Mouse (Mus musculus) limb, embryonic 10.5 days (tissue): ENCODE measurements at regions not wholly inside any gene's neighbourhood (a gene's known extent, or its start where the extent isn't known, plus 50 kb on each side); places are given as distances from the start of the nearest gene placed in this dataset.

ENCODE experiments used
- DNase-seq: peaks from one replicate; pipeline ENCODE4 v3.0.0-alpha.2; 2017; ENCODE audit warnings: low spot score
- H3K27ac ChIP-seq: fragments of 300-500 bp; sonication (generic); 2 replicates; pipeline ENCODE4 v1.5.1; 2016; ENCODE audit warnings: mild to moderate bottlenecking
- H3K27me3 ChIP-seq: fragments of 300-500 bp; sonication (generic); 2 replicates; pipeline ENCODE4 v1.6.1; 2016; ENCODE audit warnings: low read depth, mild to moderate bottlenecking; ENCODE audit not compliant: poor library complexity, severe bottlenecking
- H3K36me3 ChIP-seq: fragments of 300-500 bp; sonication (generic); 2 replicates; pipeline ENCODE4 v1.6.1; 2016; ENCODE audit warnings: mild to moderate bottlenecking, moderate library complexity
- H3K4me1 ChIP-seq: fragments of 300-500 bp; sonication (generic); 2 replicates; pipeline ENCODE4 v1.6.1; 2016
- H3K4me3 ChIP-seq: fragments of 300-500 bp; sonication (generic); 2 replicates; pipeline ENCODE4 v1.5.1; 2016; ENCODE audit warnings: mild to moderate bottlenecking, moderate library complexity
- H3K9me3 ChIP-seq: fragments of 300-500 bp; sonication (generic); replicated peaks from 2 replicates; pipeline ENCODE4 v1.6.1; 2016; ENCODE audit warnings: mild to moderate bottlenecking
- WGBS: fragments of 180-500 bp; shearing (Covaris S2); methylation state at CpG from one replicate; pipeline ENCODE4 v1.1.7; 2016; 5-methylcytosine and 5-hydroxymethylcytosine counted together

DNA sequence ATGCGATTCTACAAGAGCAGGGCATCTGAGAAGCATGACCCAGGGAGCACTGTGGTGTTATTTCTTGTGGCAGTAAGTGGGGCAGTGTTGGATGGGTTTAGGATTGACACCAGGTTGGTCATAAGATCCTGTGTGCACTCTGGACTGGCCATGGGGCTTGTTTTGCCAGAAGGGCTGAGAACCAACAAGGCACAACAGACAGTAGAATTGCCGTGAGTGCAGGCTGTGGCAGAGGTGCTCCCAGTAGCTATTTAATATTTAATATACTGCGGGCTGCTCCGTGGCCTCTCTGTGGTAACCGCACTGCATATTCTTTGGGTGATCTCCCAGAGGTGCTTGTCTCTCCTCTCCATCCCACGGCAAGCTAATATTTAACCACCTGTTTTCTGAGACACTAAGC, 88.5 kb downstream of the 4930426L09Rik start:
- Histone ChIP-seq H3K4me1 (no peaks in the 10 kb centered on the region), H3K4me3 (no peak overlapping the region)

DNA sequence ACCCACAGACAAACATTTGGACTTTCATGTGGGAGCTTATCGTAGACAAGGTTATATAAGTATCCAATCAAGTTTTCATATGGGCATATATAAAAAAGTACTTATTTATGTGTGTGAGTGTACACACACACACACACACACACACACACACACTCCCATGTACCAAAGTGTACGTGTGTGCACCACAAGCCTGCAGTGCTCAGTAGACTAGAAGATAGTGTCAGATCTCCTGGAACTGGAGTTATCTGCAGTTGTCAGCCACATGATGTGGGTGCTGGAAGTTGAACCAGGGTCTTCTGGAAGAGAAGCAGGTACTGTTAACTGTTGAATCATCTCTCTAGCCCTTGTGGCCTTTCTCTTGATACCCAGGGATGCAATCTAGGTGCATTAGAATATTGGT, 99.7 kb upstream of the Armc3 start:
- H3K27me3 ChIP-seq: no peaks in the 10 kb centered on the region
- H3K36me3 ChIP-seq: no peaks in the 10 kb centered on the region
- no peak for DNase-seq
- peaks cover 25% of the 10 kb centered on the region for H3K4me1 ChIP-seq
- H3K4me3 ChIP-seq: no peak overlapping the region
- H3K9me3 ChIP-seq: no peaks in the 10 kb centered on the region
- WGBS: 90% methylated on average over 2 of the region's 2 CpGs
- H3K27ac ChIP-seq: no peak overlapping the region

More for the DNA sequence above, 88.5 kb downstream of the 4930426L09Rik start:
- 94% methylated on average over 6 of the region's 6 CpGs for WGBS
- Histone ChIP-seq H3K27ac (no peak overlapping the region), H3K9me3 (no peaks in the 10 kb centered on the region), H3K36me3 (no peaks in the 10 kb centered on the region), H3K27me3 (no peaks in the 10 kb centered on the region)
- DNase-seq: no peak

DNA sequence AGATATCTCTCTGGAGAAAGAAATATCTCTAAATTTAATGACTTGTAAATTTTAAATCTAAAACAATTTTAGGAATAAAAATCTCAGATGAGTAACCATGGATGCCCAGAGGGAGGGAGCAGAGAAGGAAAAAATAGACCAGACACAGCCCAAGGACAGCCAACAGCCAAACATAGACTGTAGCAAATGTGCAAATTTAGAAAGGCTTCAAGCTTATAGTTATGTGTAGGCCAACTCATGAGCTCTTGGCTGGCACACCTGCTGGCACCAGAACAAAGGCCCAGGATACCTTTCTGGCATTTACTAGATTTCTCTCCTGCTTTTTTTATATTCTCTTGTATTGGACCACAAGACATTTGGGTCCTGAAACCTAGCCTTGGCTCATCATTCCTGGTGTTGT, 90.3 kb upstream of the Armc3 start:
- H3K4me1 ChIP-seq: no peaks in the 10 kb centered on the region
- H3K9me3 ChIP-seq: no peaks in the 10 kb centered on the region
- no peak overlapping the region for H3K4me3 ChIP-seq
- no peaks in the 10 kb centered on the region for H3K36me3 ChIP-seq
- H3K27ac ChIP-seq: no peak overlapping the region
- no peaks in the 10 kb centered on the region for H3K27me3 ChIP-seq
- no peak for DNase-seq

- Histone ChIP-seq H3K9me3 (no peaks in the 10 kb centered on the region), H3K36me3 (no peaks in the 10 kb centered on the region), H3K4me1 (no peaks in the 10 kb centered on the region), H3K4me3 (no peak overlapping the region), H3K27ac (no peak overlapping the region), H3K27me3 (no peaks in the 10 kb centered on the region)
- no peak for DNase-seq
- 95% methylated on average over 1 of the region's 1 CpGs for WGBS
Observed at GRCm38 (mm10) chr2:19119871-19120270, 79.2 kb upstream of the Armc3 start.

GRCm38 (mm10) chr2:19132864-19133263, 66.2 kb upstream of the Armc3 start:
- no peaks in the 10 kb centered on the region for H3K27me3 ChIP-seq
- H3K4me1 ChIP-seq: no peaks in the 10 kb centered on the region
- H3K36me3 ChIP-seq: no peaks in the 10 kb centered on the region
- H3K4me3 ChIP-seq: no peak overlapping the region
- 85% methylated on average over 6 of the region's 6 CpGs for WGBS
- H3K27ac ChIP-seq: no peak overlapping the region
- H3K9me3 ChIP-seq: no peaks in the 10 kb centered on the region
- DNase-seq: no peak

- no peaks in the 10 kb centered on the region for H3K36me3 ChIP-seq
- H3K27me3 ChIP-seq: no peaks in the 10 kb centered on the region
- peaks cover 15% of the 10 kb centered on the region for H3K4me1 ChIP-seq
- no peak overlapping the region for H3K4me3 ChIP-seq
- no peaks in the 10 kb centered on the region for H3K9me3 ChIP-seq
- DNase-seq: no peak
- 35% methylated on average over 2 of the region's 2 CpGs for WGBS
- H3K27ac ChIP-seq: no peak overlapping the region
Observed at GRCm38 (mm10) chr2:19142586-19142985, 56.5 kb upstream of the Armc3 start.

DNA sequence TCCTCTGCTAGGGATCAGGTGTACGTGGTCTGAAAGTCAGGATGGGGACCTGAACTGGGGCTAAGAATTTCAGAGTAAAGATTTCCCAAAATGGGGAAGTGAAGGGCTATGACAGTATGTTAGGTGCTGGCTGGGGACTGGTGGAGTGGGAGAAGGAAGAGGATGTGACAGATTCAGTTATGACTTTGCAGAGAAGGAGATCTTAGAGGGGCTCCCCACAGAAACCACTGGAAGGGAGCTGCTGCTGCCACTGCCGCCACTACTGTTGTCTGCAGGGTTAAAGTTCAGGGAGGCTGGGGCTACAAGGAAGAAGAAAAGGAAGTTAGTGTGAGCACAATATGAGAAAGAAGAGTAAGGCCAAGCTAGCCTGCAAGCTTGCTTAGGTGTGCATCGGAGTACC, 53.7 kb upstream of the Armc3 start:
- Histone ChIP-seq H3K27me3 (0 out of 2 replicates have a peak, but pooled peaks cover 6% of the 10 kb centered on the region), H3K36me3 (no peaks in the 10 kb centered on the region), H3K9me3 (no peaks in the 10 kb centered on the region), H3K27ac (no peak overlapping the region), H3K4me3 (no peak overlapping the region), H3K4me1 (peaks cover 15% of the 10 kb centered on the region)
- no peak for DNase-seq
- WGBS: 62% methylated on average over 3 of the region's 3 CpGs

- DNase-seq: no peak
- no peak overlapping the region for H3K4me3 ChIP-seq
- WGBS: 83% methylated on average over 2 of the region's 2 CpGs
- no peak overlapping the region for H3K27ac ChIP-seq
- H3K27me3 ChIP-seq: 0 out of 2 replicates have a peak, but pooled peaks cover 6% of the 10 kb centered on the region
- peaks cover 15% of the 10 kb centered on the region for H3K4me1 ChIP-seq
- no peaks in the 10 kb centered on the region for H3K36me3 ChIP-seq
- H3K9me3 ChIP-seq: no peaks in the 10 kb centered on the region
Observed at GRCm38 (mm10) chr2:19145881-19146280, 53.2 kb upstream of the Armc3 start.

- no peak overlapping the region for H3K4me3 ChIP-seq
- 0 out of 2 replicates have a peak, but pooled peaks cover 6% of the 10 kb centered on the region for H3K27me3 ChIP-seq
- peaks cover 15% of the 10 kb centered on the region for H3K4me1 ChIP-seq
- H3K9me3 ChIP-seq: no peaks in the 10 kb centered on the region
- no peak for DNase-seq
- no peaks in the 10 kb centered on the region for H3K36me3 ChIP-seq
- 46% methylated on average over 6 of the region's 6 CpGs for WGBS
- no peak overlapping the region for H3K27ac ChIP-seq
Observed at GRCm38 (mm10) chr2:19146289-19146688, 52.8 kb upstream of the Armc3 start.

GRCm38 (mm10) chr2:19148812-19149211, 50.3 kb upstream of the Armc3 start:
- Histone ChIP-seq H3K36me3 (no peaks in the 10 kb centered on the region), H3K4me3 (no peak overlapping the region), H3K4me1 (peaks cover 15% of the 10 kb centered on the region), H3K27me3 (0 out of 2 replicates have a peak, but pooled peaks cover 12% of the 10 kb centered on the region), H3K27ac (no peak overlapping the region), H3K9me3 (no peaks in the 10 kb centered on the region)
- WGBS: 82% methylated on average over 5 of the region's 5 CpGs
- DNase-seq: no peak
